ENCODE assay signal across 7 mouse cellular contexts in the genomic region with DNA sequence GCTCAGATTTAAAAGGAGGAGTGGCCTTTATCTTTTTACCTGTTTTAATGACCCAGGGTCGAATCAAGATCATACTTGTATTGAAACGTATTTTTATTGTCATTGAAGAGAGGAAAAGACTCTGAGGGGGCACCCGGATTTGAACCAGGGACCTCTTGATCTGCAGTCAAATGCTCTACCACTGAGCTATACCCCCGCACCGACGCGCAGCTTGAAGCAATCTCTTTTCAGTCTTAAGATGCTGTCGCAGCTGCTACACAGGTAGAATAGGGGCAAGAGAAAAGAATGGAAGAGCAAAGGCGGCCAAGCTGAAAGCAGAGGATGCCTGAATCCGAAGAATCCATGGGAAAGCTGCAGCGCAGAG. TPM values are rescaled to one million over a fixed set of nuclear protein-coding genes. Genes with fewer than 3 reads are reported as not detected.
DNase-seq lines count a peak whose midpoint lies in the region; ATAC-seq lines count a peak whose summit lies in the region.

A gene (plus strand): TSS at position 219 of the 364 bp plus-strand sequence.

- no peaks in the 10 kb centered on the region for H3K9me3 ChIP-seq in limb, embryonic 10.5 days (replicated peaks)
- H3K9me3 ChIP-seq in midbrain, embryonic 12.5 days = no peaks in the 10 kb centered on the region

- peak within 1 kb of the TSS; percentile 79 for H3K4me2 ChIP-seq in midbrain, embryonic 12.5 days (replicated peaks)

- peak; percentile 92 for DNase-seq in adrenal gland, adult 2 months
- DNase-seq in embryo, embryonic 11.5 days (ENCODE audit: low read depth, low spot score) = peak; percentile 78
- DNase-seq in kidney, adult 18-20 months = peak; percentile 91
- DNase-seq in limb, embryonic 10.5 days (ENCODE audit: low spot score) = peak; percentile 95
- DNase-seq in spleen, adult 12 weeks (ENCODE audit: low spot score) = peak; percentile 77

- WGBS in limb, embryonic 10.5 days = under 1% methylated on average over 11 of the region's 11 CpGs
- WGBS in midbrain, embryonic 12.5 days = under 1% methylated on average over 11 of the region's 11 CpGs

- H3K9ac ChIP-seq in midbrain, embryonic 12.5 days (replicated peaks) = peak within 1 kb of the TSS; percentile 84

- H3K27ac ChIP-seq in limb, embryonic 10.5 days = peak within 1 kb of the TSS; percentile 93
- H3K27ac ChIP-seq in midbrain, embryonic 12.5 days (replicated peaks) = peak within 1 kb of the TSS; percentile 90

- H3K4me3 ChIP-seq in limb, embryonic 10.5 days = peak within 1 kb of the TSS; percentile 74
- H3K4me3 ChIP-seq in midbrain, embryonic 12.5 days = peak within 1 kb of the TSS; percentile 87

- H3K36me3 ChIP-seq in limb, embryonic 10.5 days = peaks cover 6% of the 10 kb centered on the region; the same call in 1 of the 2 replicates
- no peaks in the 10 kb centered on the region for H3K36me3 ChIP-seq in midbrain, embryonic 12.5 days

- 0 out of 2 replicates have a peak, but pooled peaks have one; percentile 12 for ATAC-seq in granulocyte monocyte progenitor cell, adult 5-6 weeks (replicated peaks; ENCODE audit: poor library complexity, severe bottlenecking)
- peak; percentile 57 for ATAC-seq in midbrain, embryonic 12.5 days (ENCODE audit: low FRiP score, low read depth)

- peaks cover 41% of the 10 kb centered on the region for H3K4me1 ChIP-seq in limb, embryonic 10.5 days
- peaks cover 19% of the 10 kb centered on the region for H3K4me1 ChIP-seq in midbrain, embryonic 12.5 days

- no peaks in the 10 kb centered on the region for H3K27me3 ChIP-seq in limb, embryonic 10.5 days (ENCODE audit: low read depth, poor library complexity, severe bottlenecking)
- no peaks in the 10 kb centered on the region for H3K27me3 ChIP-seq in midbrain, embryonic 12.5 days

RNA-seq across cellular contexts. Expression of the gene that starts here (rescaled TPM):
- total RNA-seq in adrenal gland, adult 2 months (2021) = 100 to 1,000 TPM; 118 to 172 TPM
- polyA plus RNA-seq in adrenal gland, adult 2 months (2012; rRNA removed) = 127 and 138 TPM in 2 replicates
- total RNA-seq in granulocyte monocyte progenitor cell, adult 5-6 weeks (2014; fragmentation: Nextera tagmentation) = 60.5 and 60.7 TPM in 2 replicates
- total RNA-seq in granulocyte monocyte progenitor cell, adult 5-6 weeks (2017) = 92.5 and 124 TPM in 2 replicates
- 90.0 and 110 TPM in 2 replicates for polyA plus RNA-seq in limb, embryonic 10.5 days (2016; fragmentation: Nextera tagmentation; extraction: Ambion mirVana)
- 102 and 106 TPM in 2 replicates for polyA plus RNA-seq in midbrain, embryonic 12.5 days (2016; fragmentation: Nextera tagmentation; extraction: Ambion mirVana)

Comparison
In these comparisons a context has a peak if more than half of its experiments do, and no peak if none do; other contexts are left out.
1. Peak in every context shown above with its lines: DNase-seq, ATAC-seq, H3K4me3 ChIP-seq and H3K27ac ChIP-seq.